Mouse (Mus musculus) midbrain, embryonic 10.5 days (tissue): ENCODE measurements at regions not wholly inside any gene's neighbourhood (a gene's known extent, or its start where the extent isn't known, plus 50 kb on each side); places are given as distances from the start of the nearest gene placed in this dataset.
A peak's percentile ranks its signal among the peaks of the same experiment; 100 is the strongest.

Source experiments
- DNase-seq: peaks from one replicate; pipeline ENCODE4 v3.0.0-alpha.2; 2017; ENCODE audit warnings: low spot score
- H3K27ac ChIP-seq: fragments of 300-500 bp; sonication (generic); replicated peaks from 2 replicates; pipeline ENCODE4 v1.5.1; 2016; ENCODE audit warnings: mild to moderate bottlenecking
- H3K27me3 ChIP-seq: fragments of 300-500 bp; sonication (generic); 2 replicates; pipeline ENCODE4 v1.6.1; 2016; ENCODE audit warnings: low read depth, mild to moderate bottlenecking; ENCODE audit not compliant: poor library complexity, severe bottlenecking
- H3K36me3 ChIP-seq: fragments of 300-500 bp; sonication (generic); 2 replicates; pipeline ENCODE4 v1.6.1; 2016; ENCODE audit warnings: mild to moderate bottlenecking, moderate library complexity
- H3K4me1 ChIP-seq: fragments of 300-500 bp; sonication (generic); 2 replicates; pipeline ENCODE4 v1.6.1; 2016
- H3K4me3 ChIP-seq: fragments of 300-500 bp; sonication (generic); 2 replicates; pipeline ENCODE4 v1.5.1; 2016; ENCODE audit warnings: mild to moderate bottlenecking, moderate library complexity
- H3K9me3 ChIP-seq: fragments of 300-500 bp; sonication (generic); replicated peaks from 2 replicates; pipeline ENCODE4 v1.6.1; 2016; ENCODE audit warnings: mild to moderate bottlenecking
- WGBS: fragments of 180-500 bp; shearing (Covaris S2); methylation state at CpG from one replicate; pipeline ENCODE4 v1.1.7; 2016; 5-methylcytosine and 5-hydroxymethylcytosine counted together

- Histone ChIP-seq H3K27me3 (no peaks in the 10 kb centered on the region), H3K4me3 (no peak overlapping the region), H3K4me1 (peaks cover 8% of the 10 kb centered on the region), H3K36me3 (no peaks in the 10 kb centered on the region), H3K27ac (no peak overlapping the region), H3K9me3 (no peaks in the 10 kb centered on the region)
- DNase-seq = no peak
- WGBS = 88% methylated on average over 5 of the region's 5 CpGs
Measured at GRCm38 (mm10) chr4:127862875-127863274, 107.9 kb downstream of the CK137956 start.

- H3K9me3 ChIP-seq = no peaks in the 10 kb centered on the region
- H3K4me1 ChIP-seq = peaks cover 8% of the 10 kb centered on the region
- H3K36me3 ChIP-seq = no peaks in the 10 kb centered on the region
- H3K4me3 ChIP-seq = no peak overlapping the region
- 68% methylated on average over 16 of the region's 16 CpGs for WGBS
- no peak for DNase-seq
- no peaks in the 10 kb centered on the region for H3K27me3 ChIP-seq
- H3K27ac ChIP-seq = 0 out of 2 replicates have a peak overlapping the region, but pooled peaks have one; percentile 13
Measured at GRCm38 (mm10) chr4:127861319-127862117, 109.2 kb downstream of the CK137956 start.

GRCm38 (mm10) chr4:127860271-127860670 lies 110.5 kb downstream of the CK137956 start:
- no peak overlapping the region for H3K27ac ChIP-seq
- H3K27me3 ChIP-seq = no peaks in the 10 kb centered on the region
- no peak overlapping the region for H3K4me3 ChIP-seq
- no peak for DNase-seq
- H3K9me3 ChIP-seq = no peaks in the 10 kb centered on the region
- H3K4me1 ChIP-seq = peaks cover 8% of the 10 kb centered on the region
- H3K36me3 ChIP-seq = no peaks in the 10 kb centered on the region
- WGBS = 87% methylated on average over 4 of the region's 4 CpGs

GRCm38 (mm10) chr4:127859505-127859904 lies 111.2 kb downstream of the CK137956 start:
- Histone ChIP-seq H3K36me3 (no peaks in the 10 kb centered on the region), H3K4me3 (no peak overlapping the region), H3K9me3 (no peaks in the 10 kb centered on the region), H3K4me1 (peaks cover 8% of the 10 kb centered on the region), H3K27me3 (no peaks in the 10 kb centered on the region), H3K27ac (no peak overlapping the region)
- no peak for DNase-seq
- WGBS = 90% methylated on average over 6 of the region's 6 CpGs

GRCm38 (mm10) chr4:127858566-127858965 lies 112.2 kb downstream of the CK137956 start:
- WGBS = 92% methylated on average over 3 of the region's 3 CpGs
- H3K4me1 ChIP-seq = peaks cover 8% of the 10 kb centered on the region
- H3K36me3 ChIP-seq = no peaks in the 10 kb centered on the region
- no peak overlapping the region for H3K27ac ChIP-seq
- no peak for DNase-seq
- H3K27me3 ChIP-seq = no peaks in the 10 kb centered on the region
- H3K4me3 ChIP-seq = no peak overlapping the region
- no peaks in the 10 kb centered on the region for H3K9me3 ChIP-seq

- H3K27me3 ChIP-seq = no peaks in the 10 kb centered on the region
- H3K27ac ChIP-seq = no peak overlapping the region
- 78% methylated on average over 1 of the region's 1 CpGs for WGBS
- no peaks in the 10 kb centered on the region for H3K4me1 ChIP-seq
- no peaks in the 10 kb centered on the region for H3K9me3 ChIP-seq
- DNase-seq = no peak
- no peak overlapping the region for H3K4me3 ChIP-seq
- H3K36me3 ChIP-seq = no peaks in the 10 kb centered on the region
Measured at GRCm38 (mm10) chr4:127855836-127856235, 114.9 kb downstream of the CK137956 start.

- Histone ChIP-seq H3K27me3 (no peaks in the 10 kb centered on the region), H3K9me3 (no peaks in the 10 kb centered on the region), H3K27ac (no peak overlapping the region), H3K36me3 (no peaks in the 10 kb centered on the region), H3K4me1 (no peaks in the 10 kb centered on the region), H3K4me3 (no peak overlapping the region)
- 90% methylated on average over 3 of the region's 3 CpGs for WGBS
- no peak for DNase-seq
Measured at GRCm38 (mm10) chr4:127854776-127855409, 115.9 kb downstream of the CK137956 start.

- Histone ChIP-seq H3K36me3 (no peaks in the 10 kb centered on the region), H3K4me3 (no peak overlapping the region), H3K27ac (no peak overlapping the region), H3K27me3 (no peaks in the 10 kb centered on the region), H3K4me1 (peaks cover 20% of the 10 kb centered on the region), H3K9me3 (no peaks in the 10 kb centered on the region)
- no peak for DNase-seq
- WGBS = 88% methylated on average over 5 of the region's 5 CpGs
Measured at GRCm38 (mm10) chr4:127849306-127849705, 121.4 kb downstream of the CK137956 start.

GRCm38 (mm10) chr4:127846321-127846720 lies 124.4 kb downstream of the CK137956 start:
- H3K4me3 ChIP-seq = no peak overlapping the region
- WGBS = 25% methylated on average over 3 of the region's 3 CpGs

GRCm38 (mm10) chr4:127843421-127843820 lies 127.3 kb downstream of the CK137956 start:
- Histone ChIP-seq H3K4me3 (no peak overlapping the region), H3K9me3 (no peaks in the 10 kb centered on the region), H3K27me3 (no peaks in the 10 kb centered on the region), H3K4me1 (peaks cover 20% of the 10 kb centered on the region), H3K27ac (no peak overlapping the region), H3K36me3 (no peaks in the 10 kb centered on the region)
- WGBS = 89% methylated on average over 7 of the region's 7 CpGs
- no peak for DNase-seq

More at GRCm38 (mm10) chr4:127846321-127846720, 124.4 kb downstream of the CK137956 start:
- Histone ChIP-seq H3K27ac (peak overlapping the region; percentile 74), H3K27me3 (no peaks in the 10 kb centered on the region), H3K36me3 (no peaks in the 10 kb centered on the region), H3K4me1 (peaks cover 20% of the 10 kb centered on the region), H3K9me3 (no peaks in the 10 kb centered on the region)
- DNase-seq = peak; percentile 47

- H3K4me3 ChIP-seq = no peak overlapping the region
- H3K27ac ChIP-seq = no peak overlapping the region
- H3K27me3 ChIP-seq = no peaks in the 10 kb centered on the region
- no peak for DNase-seq
- 89% methylated on average over 6 of the region's 6 CpGs for WGBS
- H3K9me3 ChIP-seq = no peaks in the 10 kb centered on the region
- H3K36me3 ChIP-seq = no peaks in the 10 kb centered on the region
- H3K4me1 ChIP-seq = peaks cover 13% of the 10 kb centered on the region
Measured at GRCm38 (mm10) chr4:127833668-127834067, 137.1 kb downstream of the CK137956 start.

GRCm38 (mm10) chr4:127826988-127827387 lies 143.8 kb downstream of the CK137956 start:
- Histone ChIP-seq H3K4me3 (no peak overlapping the region), H3K27ac (no peak overlapping the region), H3K27me3 (no peaks in the 10 kb centered on the region), H3K4me1 (no peaks in the 10 kb centered on the region), H3K36me3 (no peaks in the 10 kb centered on the region), H3K9me3 (no peaks in the 10 kb centered on the region)
- DNase-seq = no peak
- 90% methylated on average over 8 of the region's 8 CpGs for WGBS

- Histone ChIP-seq H3K4me3 (no peak overlapping the region), H3K9me3 (peaks cover 2% of the 10 kb centered on the region; the same call in 1 of the 2 replicates), H3K36me3 (no peaks in the 10 kb centered on the region), H3K27me3 (no peaks in the 10 kb centered on the region), H3K4me1 (no peaks in the 10 kb centered on the region), H3K27ac (no peak overlapping the region)
- WGBS = 82% methylated on average over 8 of the region's 8 CpGs
- no peak for DNase-seq
Measured at GRCm38 (mm10) chr4:127819501-127819900, 151.2 kb downstream of the CK137956 start.
